Mouse (Mus musculus) midbrain, embryonic 10.5 days (tissue): ENCODE results near the gene Cd52. TPM values are rescaled to one million over a fixed set of nuclear protein-coding genes. Genes with fewer than 3 reads are reported as not detected.

Source experiments
- DNase-seq: peaks from one replicate; pipeline ENCODE4 v3.0.0-alpha.2; 2017; ENCODE audit warnings: low spot score
- H3K27ac ChIP-seq: fragments of 300-500 bp; sonication (generic); replicated peaks from 2 replicates; pipeline ENCODE4 v1.5.1; 2016; ENCODE audit warnings: mild to moderate bottlenecking
- H3K27me3 ChIP-seq: fragments of 300-500 bp; sonication (generic); 2 replicates; pipeline ENCODE4 v1.6.1; 2016; ENCODE audit warnings: low read depth, mild to moderate bottlenecking; ENCODE audit not compliant: poor library complexity, severe bottlenecking
- H3K36me3 ChIP-seq: fragments of 300-500 bp; sonication (generic); 2 replicates; pipeline ENCODE4 v1.6.1; 2016; ENCODE audit warnings: mild to moderate bottlenecking, moderate library complexity
- H3K4me1 ChIP-seq: fragments of 300-500 bp; sonication (generic); 2 replicates; pipeline ENCODE4 v1.6.1; 2016
- H3K4me3 ChIP-seq: fragments of 300-500 bp; sonication (generic); 2 replicates; pipeline ENCODE4 v1.5.1; 2016; ENCODE audit warnings: mild to moderate bottlenecking, moderate library complexity
- H3K9me3 ChIP-seq: fragments of 300-500 bp; sonication (generic); replicated peaks from 2 replicates; pipeline ENCODE4 v1.6.1; 2016; ENCODE audit warnings: mild to moderate bottlenecking
- WGBS: fragments of 180-500 bp; shearing (Covaris S2); methylation state at CpG from one replicate; pipeline ENCODE4 v1.1.7; 2016; 5-methylcytosine and 5-hydroxymethylcytosine counted together
- polyA plus RNA-seq: library from polyadenylated mRNA; unstranded; fragments of >200 nt; fragmentation: Nextera tagmentation; extraction: Ambion mirVana; gene quantifications from 2 replicates; pipeline ENCODE4 v1.2.1, GENCODE M21; 2016

Gene Cd52
- polyA plus RNA-seq, 1 experiment from 2014 or later, result 5.1 TPM

GRCm38 (mm10) chr4:134115215-134116144 is 20.6 kb upstream of the Cd52 start:
- Histone ChIP-seq H3K9me3 (no peaks in the 10 kb centered on the region), H3K27me3 (no peaks in the 10 kb centered on the region), H3K4me3 (no peak overlapping the region), H3K4me1 (peaks cover 44% of the 10 kb centered on the region), H3K27ac (no peak overlapping the region), H3K36me3 (no peaks in the 10 kb centered on the region)
- DNase-seq, result no peak
- WGBS, result 90% methylated on average over 16 of the region's 16 CpGs

GRCm38 (mm10) chr4:134114038-134114437 is 19.2 kb upstream of the Cd52 start:
- H3K9me3 ChIP-seq, result no peaks in the 10 kb centered on the region
- H3K36me3 ChIP-seq, result no peaks in the 10 kb centered on the region
- H3K27ac ChIP-seq, result peak overlapping the region; percentile 81
- DNase-seq, result no peak
- peaks cover 41% of the 10 kb centered on the region for H3K4me1 ChIP-seq
- H3K27me3 ChIP-seq, result no peaks in the 10 kb centered on the region
- 88% methylated on average over 4 of the region's 4 CpGs for WGBS
- H3K4me3 ChIP-seq, result no peak overlapping the region

- DNase-seq, result peak; percentile 54
- Histone ChIP-seq H3K4me3 (no peak overlapping the region), H3K4me1 (peaks cover 39% of the 10 kb centered on the region), H3K27me3 (no peaks in the 10 kb centered on the region), H3K27ac (peak overlapping the region; percentile 81), H3K9me3 (no peaks in the 10 kb centered on the region), H3K36me3 (no peaks in the 10 kb centered on the region)
- 47% methylated on average over 10 of the region's 10 CpGs for WGBS
Observed at GRCm38 (mm10) chr4:134113356-134113994, 18.6 kb upstream of the Cd52 start.

GRCm38 (mm10) chr4:134112403-134112802 is 17.5 kb upstream of the Cd52 start:
- Histone ChIP-seq H3K27me3 (no peaks in the 10 kb centered on the region), H3K27ac (peak overlapping the region; percentile 81), H3K36me3 (no peaks in the 10 kb centered on the region), H3K9me3 (no peaks in the 10 kb centered on the region), H3K4me1 (peaks cover 42% of the 10 kb centered on the region), H3K4me3 (no peak overlapping the region)
- 82% methylated on average over 6 of the region's 6 CpGs for WGBS
- DNase-seq, result no peak

- no peaks in the 10 kb centered on the region for H3K9me3 ChIP-seq
- no peaks in the 10 kb centered on the region for H3K36me3 ChIP-seq
- H3K4me3 ChIP-seq, result no peak overlapping the region
- DNase-seq, result no peak
- H3K4me1 ChIP-seq, result peaks cover 52% of the 10 kb centered on the region
- 67% methylated on average over 3 of the region's 3 CpGs for WGBS
- no peaks in the 10 kb centered on the region for H3K27me3 ChIP-seq
- peak overlapping the region; percentile 42; the same call in 1 of the 2 replicates for H3K27ac ChIP-seq
Observed at GRCm38 (mm10) chr4:134110653-134111052, 15.8 kb upstream of the Cd52 start.

- Histone ChIP-seq H3K36me3 (no peaks in the 10 kb centered on the region), H3K4me1 (peaks cover 39% of the 10 kb centered on the region), H3K27me3 (no peaks in the 10 kb centered on the region), H3K9me3 (no peaks in the 10 kb centered on the region), H3K4me3 (no peak overlapping the region), H3K27ac (peak overlapping the region; percentile 19; the same call in 1 of the 2 replicates)
- whole genome bisulfite sequencing, result 57% methylated on average over 5 of the region's 5 CpGs
- no peak for DNase-seq
Observed at GRCm38 (mm10) chr4:134108196-134108595, 13.3 kb upstream of the Cd52 start.

GRCm38 (mm10) chr4:134107730-134108129 is 12.8 kb upstream of the Cd52 start:
- Histone ChIP-seq H3K9me3 (no peaks in the 10 kb centered on the region), H3K27ac (no peak overlapping the region; the same call in 1 of the 2 replicates), H3K4me3 (no peak overlapping the region), H3K36me3 (no peaks in the 10 kb centered on the region), H3K4me1 (peaks cover 39% of the 10 kb centered on the region), H3K27me3 (no peaks in the 10 kb centered on the region)
- no peak for DNase-seq
- 90% methylated on average over 7 of the region's 7 CpGs for WGBS

GRCm38 (mm10) chr4:134106105-134106504 is 11.2 kb upstream of the Cd52 start:
- no peak overlapping the region for H3K4me3 ChIP-seq
- H3K36me3 ChIP-seq, result no peaks in the 10 kb centered on the region
- H3K9me3 ChIP-seq, result no peaks in the 10 kb centered on the region
- peaks cover 35% of the 10 kb centered on the region for H3K4me1 ChIP-seq
- H3K27me3 ChIP-seq, result no peaks in the 10 kb centered on the region
- no peak for DNase-seq
- 79% methylated on average over 7 of the region's 7 CpGs for WGBS
- no peak overlapping the region for H3K27ac ChIP-seq

GRCm38 (mm10) chr4:134102742-134103119 is 7.8 kb upstream of the Cd52 start:
- H3K4me1 ChIP-seq, result peaks cover 20% of the 10 kb centered on the region
- H3K36me3 ChIP-seq, result no peaks in the 10 kb centered on the region
- H3K27me3 ChIP-seq, result no peaks in the 10 kb centered on the region
- no peaks in the 10 kb centered on the region for H3K9me3 ChIP-seq
- H3K27ac ChIP-seq, result peak overlapping the region; percentile 81
- peak overlapping the region; percentile 74 for H3K4me3 ChIP-seq
- 4% methylated on average over 21 of the region's 21 CpGs for WGBS
- no peak for DNase-seq

GRCm38 (mm10) chr4:134101979-134102741 is 7.3 kb upstream of the Cd52 start, which contains the start of gene Ubxn11:
TSS of gene Ubxn11 (plus strand) at chr4:134102570.
- 17% methylated on average over 34 of the region's 34 CpGs for WGBS
- H3K4me1 ChIP-seq, result peaks cover 16% of the 10 kb centered on the region
- H3K36me3 ChIP-seq, result no peaks in the 10 kb centered on the region
- DNase-seq, result peak; percentile 89
- no peaks in the 10 kb centered on the region for H3K27me3 ChIP-seq
- H3K9me3 ChIP-seq, result no peaks in the 10 kb centered on the region
- H3K4me3 ChIP-seq, result peak within 1 kb of the TSS; percentile 74
- H3K27ac ChIP-seq, result peak within 1 kb of the TSS; percentile 81

GRCm38 (mm10) chr4:134100245-134100644 is 5.4 kb upstream of the Cd52 start:
- Histone ChIP-seq H3K27me3 (no peaks in the 10 kb centered on the region), H3K9me3 (no peaks in the 10 kb centered on the region), H3K36me3 (no peaks in the 10 kb centered on the region), H3K27ac (no peak overlapping the region), H3K4me3 (no peak overlapping the region), H3K4me1 (peaks cover 7% of the 10 kb centered on the region)
- DNase-seq, result no peak
- WGBS, result 81% methylated on average over 4 of the region's 4 CpGs

- H3K4me1 ChIP-seq, result peaks cover 7% of the 10 kb centered on the region
- no peaks in the 10 kb centered on the region for H3K27me3 ChIP-seq
- 74% methylated on average over 8 of the region's 8 CpGs for WGBS
- no peaks in the 10 kb centered on the region for H3K9me3 ChIP-seq
- H3K36me3 ChIP-seq, result no peaks in the 10 kb centered on the region
- no peak overlapping the region for H3K27ac ChIP-seq
- no peak for DNase-seq
- H3K4me3 ChIP-seq, result no peak overlapping the region
Observed at GRCm38 (mm10) chr4:134098628-134099027, 3.7 kb upstream of the Cd52 start.
